Mouse (Mus musculus): ENCODE results near the gene Ccdc180. TPM values are rescaled to one million over a fixed set of nuclear protein-coding genes. Genes with fewer than 3 reads are reported as not detected.

Gene Ccdc180
- total and polyA plus RNA-seq, 2 experiments from 2014 or later = 0.27 to 0.48 TPM

GRCm38 (mm10) chr4:45979916-45980315 lies 89.8 kb downstream of the Ccdc180 start:
- H3K4me1 ChIP-seq (ENCODE audit: insufficient read depth, low read length) = no peaks in the 10 kb centered on the region
- no peaks in the 10 kb centered on the region for H3K9me3 ChIP-seq (ENCODE audit: low read length)
- H3K36me3 ChIP-seq (ENCODE audit: insufficient read depth, low read length) = no peaks in the 10 kb centered on the region
- H3K27me3 ChIP-seq (ENCODE audit: insufficient read depth, low read length) = no peaks in the 10 kb centered on the region
- no peak overlapping the region for H3K9ac ChIP-seq (replicated peaks; ENCODE audit: low read length, poor library complexity, severe bottlenecking)
- no peak overlapping the region for H3K4me2 ChIP-seq (ENCODE audit: low read depth, low read length, poor library complexity, severe bottlenecking)
- no peak overlapping the region for H3K27ac ChIP-seq (ENCODE audit: low read depth, low read length)
- no peak for DNase-seq (ENCODE audit: low spot score)
- no peak for ATAC-seq (ENCODE audit: low FRiP score)
- H3K4me3 ChIP-seq (ENCODE audit: low read depth, low read length) = no peak overlapping the region
- TF ChIP-seq CTCF (IDR thresholded peaks at IDR 0.05) = no peak
- WGBS = 45% methylated on average over 2 of the region's 2 CpGs

GRCm38 (mm10) chr4:45981054-45981453 lies 91.0 kb downstream of the Ccdc180 start:
- Histone ChIP-seq H3K27me3 (ENCODE audit: insufficient read depth, low read length) (no peaks in the 10 kb centered on the region), H3K36me3 (ENCODE audit: insufficient read depth, low read length) (no peaks in the 10 kb centered on the region), H3K4me2 (ENCODE audit: low read depth, low read length, poor library complexity, severe bottlenecking) (no peak overlapping the region), H3K4me1 (ENCODE audit: insufficient read depth, low read length) (no peaks in the 10 kb centered on the region), H3K4me3 (ENCODE audit: low read depth, low read length) (no peak overlapping the region), H3K27ac (ENCODE audit: low read depth, low read length) (no peak overlapping the region), H3K9ac (replicated peaks; ENCODE audit: low read length, poor library complexity, severe bottlenecking) (no peak overlapping the region), H3K9me3 (ENCODE audit: low read length) (no peaks in the 10 kb centered on the region)
- TF ChIP-seq CTCF (IDR thresholded peaks at IDR 0.05) = no peak
- ATAC-seq (ENCODE audit: low FRiP score) (no peak), DNase-seq (ENCODE audit: low spot score) (no peak)

GRCm38 (mm10) chr4:45990427-45991135 lies 100.5 kb downstream of the Ccdc180 start:
- ATAC-seq (ENCODE audit: low FRiP score) (no peak), DNase-seq (ENCODE audit: low spot score) (no peak)
- Histone ChIP-seq H3K36me3 (ENCODE audit: insufficient read depth, low read length) (no peaks in the 10 kb centered on the region), H3K9me3 (ENCODE audit: low read length) (no peaks in the 10 kb centered on the region), H3K4me2 (ENCODE audit: low read depth, low read length, poor library complexity, severe bottlenecking) (no peak overlapping the region), H3K27me3 (ENCODE audit: insufficient read depth, low read length) (no peaks in the 10 kb centered on the region), H3K27ac (ENCODE audit: low read depth, low read length) (no peak overlapping the region), H3K4me1 (ENCODE audit: insufficient read depth, low read length) (no peaks in the 10 kb centered on the region), H3K4me3 (ENCODE audit: low read depth, low read length) (no peak overlapping the region), H3K9ac (replicated peaks; ENCODE audit: low read length, poor library complexity, severe bottlenecking) (no peak overlapping the region)
- TF ChIP-seq CTCF (IDR thresholded peaks at IDR 0.05) = no peak
- 77% methylated on average over 6 of the region's 6 CpGs for WGBS

- WGBS = 86% methylated on average over 4 of the region's 4 CpGs
- no peak overlapping the region for H3K9ac ChIP-seq (replicated peaks; ENCODE audit: low read length, poor library complexity, severe bottlenecking)
- H3K9me3 ChIP-seq (ENCODE audit: low read length) = no peaks in the 10 kb centered on the region
- H3K4me1 ChIP-seq (ENCODE audit: insufficient read depth, low read length) = no peaks in the 10 kb centered on the region
- no peak for TF ChIP-seq CTCF (IDR thresholded peaks at IDR 0.05)
- H3K36me3 ChIP-seq (ENCODE audit: insufficient read depth, low read length) = peaks cover 21% of the 10 kb centered on the region
- H3K27me3 ChIP-seq (ENCODE audit: insufficient read depth, low read length) = no peaks in the 10 kb centered on the region
- no peak overlapping the region for H3K27ac ChIP-seq (ENCODE audit: low read depth, low read length)
- H3K4me2 ChIP-seq (ENCODE audit: low read depth, low read length, poor library complexity, severe bottlenecking) = no peak overlapping the region
- no peak overlapping the region for H3K4me3 ChIP-seq (ENCODE audit: low read depth, low read length)
- DNase-seq (ENCODE audit: low spot score) = no peak
- ATAC-seq (ENCODE audit: low FRiP score) = no peak
Observed at GRCm38 (mm10) chr4:45998536-45998935, 108.4 kb downstream of the Ccdc180 start.

Other genes starting within 250 kb of the Ccdc180 start
- gene Aldh1b1, start 91.3 kb upstream of the Ccdc180 start, total RNA-seq (2014; rRNA removed) = 17.6 and 20.3 TPM in 2 replicates
- 22.6 and 23.6 TPM in 2 replicates for gene Aldh1b1, start 91.3 kb upstream of the Ccdc180 start, polyA plus RNA-seq (2015; fragmentation: Nextera tagmentation; extraction: Ambion mirVana)
- gene Igfbpl1, start 63.4 kb upstream of the Ccdc180 start, total RNA-seq (2014; rRNA removed) = 36.5 and 51.6 TPM in 2 replicates
- gene Igfbpl1, start 63.4 kb upstream of the Ccdc180 start, polyA plus RNA-seq (2015; fragmentation: Nextera tagmentation; extraction: Ambion mirVana) = 8.5 and 10.3 TPM in 2 replicates
- gene Stra6l, start 41.6 kb upstream of the Ccdc180 start, total RNA-seq (2014; rRNA removed) = 0.71 and 1.4 TPM in 2 replicates
- gene Stra6l, start 41.6 kb upstream of the Ccdc180 start, polyA plus RNA-seq (2015; fragmentation: Nextera tagmentation; extraction: Ambion mirVana) = 0.46 and 0.56 TPM in 2 replicates
- 28.0 and 35.3 TPM in 2 replicates for gene Tdrd7, start 75.0 kb downstream of the Ccdc180 start, total RNA-seq (2014; rRNA removed)
- 21.4 and 24.1 TPM in 2 replicates for gene Tdrd7, start 75.0 kb downstream of the Ccdc180 start, polyA plus RNA-seq (2015; fragmentation: Nextera tagmentation; extraction: Ambion mirVana)
- 0.42 and 0.55 TPM in 2 replicates for gene Tmod1, start 148.6 kb downstream of the Ccdc180 start, total RNA-seq (2014; rRNA removed)
- 0.75 and 1.0 TPM in 2 replicates for gene Tmod1, start 148.6 kb downstream of the Ccdc180 start, polyA plus RNA-seq (2015; fragmentation: Nextera tagmentation; extraction: Ambion mirVana)
- 33.4 and 41.8 TPM in 2 replicates for gene Ncbp1, start 248.3 kb downstream of the Ccdc180 start, total RNA-seq (2014; rRNA removed)
- gene Ncbp1, start 248.3 kb downstream of the Ccdc180 start, polyA plus RNA-seq (2015; fragmentation: Nextera tagmentation; extraction: Ambion mirVana) = 45.1 and 45.9 TPM in 2 replicates
- 25.1 and 27.6 TPM in 2 replicates for gene Tstd2, start 248.4 kb downstream of the Ccdc180 start, total RNA-seq (2014; rRNA removed)
- 16.3 and 18.9 TPM in 2 replicates for gene Tstd2, start 248.4 kb downstream of the Ccdc180 start, polyA plus RNA-seq (2015; fragmentation: Nextera tagmentation; extraction: Ambion mirVana)